Mouse (Mus musculus): ENCODE results near the gene Pde4d. TPM values are rescaled to one million over a fixed set of nuclear protein-coding genes. Genes with fewer than 3 reads are reported as not detected.

Pde4d gene
- polyA plus RNA-seq, 1 experiment from 2014 or later = 16.7 TPM

- 94% methylated on average over 7 of the region's 7 CpGs for WGBS
- no peak for ATAC-seq (replicated peaks; ENCODE audit: low FRiP score)
These were observed 1388.2 kb downstream of the Pde4d start for GRCm38 (mm10) chr13:109837921-109838320.

GRCm38 (mm10) chr13:109840251-109840650 lies 1390.5 kb downstream of the Pde4d start:
- Histone ChIP-seq H3K36me3 (no peaks in the 10 kb centered on the region), H3K4me2 (no peak overlapping the region), H3K4me3 (replicated peaks) (no peak overlapping the region), H3K4me1 (no peaks in the 10 kb centered on the region), H3K9me3 (replicated peaks) (no peaks in the 10 kb centered on the region), H3K27ac (no peak overlapping the region), H3K9ac (no peak overlapping the region), H3K27me3 (no peaks in the 10 kb centered on the region)
- 33% methylated on average over 2 of the region's 2 CpGs for WGBS
- ATAC-seq (replicated peaks; ENCODE audit: low FRiP score) = no peak

More at GRCm38 (mm10) chr13:109837921-109838320, 1388.2 kb downstream of the Pde4d start:
- H3K9ac ChIP-seq = no peak overlapping the region
- H3K4me3 ChIP-seq (replicated peaks) = no peak overlapping the region
- no peaks in the 10 kb centered on the region for H3K4me1 ChIP-seq
- H3K36me3 ChIP-seq = no peaks in the 10 kb centered on the region
- no peak overlapping the region for H3K4me2 ChIP-seq
- no peaks in the 10 kb centered on the region for H3K27me3 ChIP-seq
- no peaks in the 10 kb centered on the region for H3K9me3 ChIP-seq (replicated peaks)
- no peak overlapping the region for H3K27ac ChIP-seq

GRCm38 (mm10) chr13:109841140-109841822 lies 1391.5 kb downstream of the Pde4d start:
- Histone ChIP-seq H3K27ac (no peak overlapping the region), H3K4me2 (no peak overlapping the region), H3K4me3 (replicated peaks) (no peak overlapping the region), H3K4me1 (no peaks in the 10 kb centered on the region), H3K9ac (no peak overlapping the region), H3K9me3 (replicated peaks) (no peaks in the 10 kb centered on the region), H3K27me3 (no peaks in the 10 kb centered on the region), H3K36me3 (no peaks in the 10 kb centered on the region)
- 57% methylated on average over 2 of the region's 2 CpGs for WGBS
- peak; percentile 40 for ATAC-seq (replicated peaks; ENCODE audit: low FRiP score)

- H3K9me3 ChIP-seq (replicated peaks) = no peaks in the 10 kb centered on the region
- no peak overlapping the region for H3K4me2 ChIP-seq
- H3K27ac ChIP-seq = no peak overlapping the region
- no peaks in the 10 kb centered on the region for H3K27me3 ChIP-seq
- H3K4me3 ChIP-seq (replicated peaks) = no peak overlapping the region
- WGBS = 91% methylated on average over 2 of the region's 2 CpGs
- ATAC-seq (replicated peaks; ENCODE audit: low FRiP score) = no peak
- H3K4me1 ChIP-seq = no peaks in the 10 kb centered on the region
- H3K36me3 ChIP-seq = no peaks in the 10 kb centered on the region
- H3K9ac ChIP-seq = no peak overlapping the region
These were observed 1393.2 kb downstream of the Pde4d start for GRCm38 (mm10) chr13:109842982-109843381.

- Histone ChIP-seq H3K27me3 (no peaks in the 10 kb centered on the region), H3K36me3 (no peaks in the 10 kb centered on the region), H3K4me3 (replicated peaks) (no peak overlapping the region), H3K9me3 (replicated peaks) (no peaks in the 10 kb centered on the region), H3K4me2 (no peak overlapping the region), H3K9ac (no peak overlapping the region), H3K4me1 (no peaks in the 10 kb centered on the region), H3K27ac (no peak overlapping the region)
- 86% methylated on average over 6 of the region's 6 CpGs for WGBS
- ATAC-seq (replicated peaks; ENCODE audit: low FRiP score) = no peak
These were observed 1395.1 kb downstream of the Pde4d start for GRCm38 (mm10) chr13:109844828-109845227.

- 79% methylated on average over 1 of the region's 1 CpGs for WGBS
These were observed 1414.1 kb downstream of the Pde4d start for GRCm38 (mm10) chr13:109863826-109864225.

GRCm38 (mm10) chr13:109864311-109864710 lies 1414.6 kb downstream of the Pde4d start:
- Histone ChIP-seq H3K27me3 (no peaks in the 10 kb centered on the region), H3K9me3 (replicated peaks) (no peaks in the 10 kb centered on the region), H3K4me1 (no peaks in the 10 kb centered on the region), H3K4me3 (replicated peaks) (no peak overlapping the region), H3K9ac (no peak overlapping the region), H3K4me2 (no peak overlapping the region), H3K27ac (no peak overlapping the region), H3K36me3 (no peaks in the 10 kb centered on the region)
- no peak for ATAC-seq (replicated peaks; ENCODE audit: low FRiP score)
- 67% methylated on average over 6 of the region's 6 CpGs for WGBS

More at GRCm38 (mm10) chr13:109863826-109864225, 1414.1 kb downstream of the Pde4d start:
- Histone ChIP-seq H3K4me3 (replicated peaks) (no peak overlapping the region), H3K4me2 (no peak overlapping the region), H3K4me1 (no peaks in the 10 kb centered on the region), H3K36me3 (no peaks in the 10 kb centered on the region), H3K9ac (no peak overlapping the region), H3K27ac (no peak overlapping the region), H3K27me3 (no peaks in the 10 kb centered on the region), H3K9me3 (replicated peaks) (no peaks in the 10 kb centered on the region)
- no peak for ATAC-seq (replicated peaks; ENCODE audit: low FRiP score)

GRCm38 (mm10) chr13:109880392-109880791 lies 1430.6 kb downstream of the Pde4d start:
- no peak for ATAC-seq (replicated peaks; ENCODE audit: low FRiP score)
- Histone ChIP-seq H3K36me3 (no peaks in the 10 kb centered on the region), H3K27ac (no peak overlapping the region), H3K9me3 (replicated peaks) (no peaks in the 10 kb centered on the region), H3K4me2 (no peak overlapping the region), H3K9ac (no peak overlapping the region), H3K27me3 (no peaks in the 10 kb centered on the region), H3K4me3 (replicated peaks) (no peak overlapping the region), H3K4me1 (no peaks in the 10 kb centered on the region)
- 34% methylated on average over 8 of the region's 8 CpGs for WGBS

- 69% methylated on average over 11 of the region's 11 CpGs for WGBS
- Histone ChIP-seq H3K9ac (no peak overlapping the region), H3K4me2 (no peak overlapping the region), H3K27me3 (no peaks in the 10 kb centered on the region), H3K4me3 (replicated peaks) (no peak overlapping the region), H3K9me3 (replicated peaks) (no peaks in the 10 kb centered on the region), H3K4me1 (no peaks in the 10 kb centered on the region), H3K36me3 (no peaks in the 10 kb centered on the region), H3K27ac (no peak overlapping the region)
- no peak for ATAC-seq (replicated peaks; ENCODE audit: low FRiP score)
These were observed 1431.6 kb downstream of the Pde4d start for GRCm38 (mm10) chr13:109881161-109881857.

GRCm38 (mm10) chr13:109883636-109884035 lies 1433.9 kb downstream of the Pde4d start:
- H3K27me3 ChIP-seq = no peaks in the 10 kb centered on the region
- WGBS = 72% methylated on average over 5 of the region's 5 CpGs
- no peak for ATAC-seq (replicated peaks; ENCODE audit: low FRiP score)

GRCm38 (mm10) chr13:109884812-109885211 lies 1435.1 kb downstream of the Pde4d start:
- Histone ChIP-seq H3K4me2 (no peak overlapping the region), H3K27me3 (no peaks in the 10 kb centered on the region), H3K9me3 (replicated peaks) (no peaks in the 10 kb centered on the region), H3K9ac (no peak overlapping the region), H3K4me1 (no peaks in the 10 kb centered on the region), H3K36me3 (no peaks in the 10 kb centered on the region), H3K4me3 (replicated peaks) (no peak overlapping the region), H3K27ac (no peak overlapping the region)
- WGBS = 82% methylated on average over 7 of the region's 7 CpGs
- no peak for ATAC-seq (replicated peaks; ENCODE audit: low FRiP score)

More at GRCm38 (mm10) chr13:109883636-109884035, 1433.9 kb downstream of the Pde4d start:
- H3K4me3 ChIP-seq (replicated peaks) = no peak overlapping the region
- H3K9me3 ChIP-seq (replicated peaks) = no peaks in the 10 kb centered on the region
- no peaks in the 10 kb centered on the region for H3K36me3 ChIP-seq
- no peak overlapping the region for H3K4me2 ChIP-seq
- H3K4me1 ChIP-seq = no peaks in the 10 kb centered on the region
- H3K9ac ChIP-seq = no peak overlapping the region
- H3K27ac ChIP-seq = no peak overlapping the region

GRCm38 (mm10) chr13:109888293-109888692 lies 1438.5 kb downstream of the Pde4d start:
- ATAC-seq (replicated peaks; ENCODE audit: low FRiP score) = no peak
- 81% methylated on average over 4 of the region's 4 CpGs for WGBS
- Histone ChIP-seq H3K9me3 (replicated peaks) (no peaks in the 10 kb centered on the region), H3K27me3 (no peaks in the 10 kb centered on the region), H3K4me2 (no peak overlapping the region), H3K27ac (no peak overlapping the region), H3K9ac (no peak overlapping the region), H3K4me1 (no peaks in the 10 kb centered on the region), H3K36me3 (no peaks in the 10 kb centered on the region), H3K4me3 (replicated peaks) (no peak overlapping the region)
